Mouse (Mus musculus) lung, adult 2 months (tissue): ENCODE measurements around the gene Camkv. TPM values are rescaled to one million over a fixed set of nuclear protein-coding genes. Genes with fewer than 3 reads are reported as not detected.

ENCODE experiments used
- DNase-seq: peaks from one replicate; pipeline ENCODE4 v3.0.0; 2022
- H3K4me1 ChIP-seq: fragments of 200-500 bp; 2 replicates; pipeline ENCODE4 v1.6.1; 2011; ENCODE audit warnings: low read length; ENCODE audit not compliant: control insufficient read depth, insufficient read depth
- H3K4me3 ChIP-seq: fragments of 200-500 bp; replicated peaks from 2 replicates; pipeline ENCODE3; 2011; ENCODE audit warnings: low read depth, mild to moderate bottlenecking, control low read depth, low read length; ENCODE audit errors: extremely low read depth
- CTCF ChIP-seq: fragments of 200-500 bp; IDR thresholded peaks from 2 replicates; pipeline ENCODE4 v1.5.1; 2011; ENCODE audit warnings: mild to moderate bottlenecking, low read length, control low read depth; ENCODE audit not compliant: insufficient read depth
- POLR2A ChIP-seq: fragments of 200-500 bp; IDR thresholded peaks from 2 replicates; pipeline ENCODE4 v1.6.1; 2011; ENCODE audit warnings: low read depth, mild to moderate bottlenecking, control low read depth, low read length, borderline replicate concordance; ENCODE audit errors: extremely low read depth
- WGBS: fragments of 180-500 bp; shearing (Covaris S2); methylation state at CpG from one replicate; pipeline ENCODE4 v1.1.7; 2018; 5-methylcytosine and 5-hydroxymethylcytosine counted together
- polyA plus RNA-seq: library from polyadenylated mRNA; depleted of rRNA; stranded (reverse); fragments of >200 nt; gene quantifications from 2 replicates; pipeline ENCODE4 v1.2.3, GENCODE M21; 2012

The Camkv gene
- polyA plus RNA-seq, 1 experiment = 0.09 TPM

- Histone ChIP-seq H3K4me1 (peaks cover 13% of the 10 kb centered on the region), H3K4me3 (no peak overlapping the region)
- WGBS = 44% methylated on average over 8 of the region's 8 CpGs
- DNase-seq = no peak
- no peak for TF ChIP-seq CTCF
- no peak for TF ChIP-seq POLR2A
Observed at GRCm38 (mm10) chr9:107971690-107972541, 36.4 kb downstream of the Camkv start.

DNA sequence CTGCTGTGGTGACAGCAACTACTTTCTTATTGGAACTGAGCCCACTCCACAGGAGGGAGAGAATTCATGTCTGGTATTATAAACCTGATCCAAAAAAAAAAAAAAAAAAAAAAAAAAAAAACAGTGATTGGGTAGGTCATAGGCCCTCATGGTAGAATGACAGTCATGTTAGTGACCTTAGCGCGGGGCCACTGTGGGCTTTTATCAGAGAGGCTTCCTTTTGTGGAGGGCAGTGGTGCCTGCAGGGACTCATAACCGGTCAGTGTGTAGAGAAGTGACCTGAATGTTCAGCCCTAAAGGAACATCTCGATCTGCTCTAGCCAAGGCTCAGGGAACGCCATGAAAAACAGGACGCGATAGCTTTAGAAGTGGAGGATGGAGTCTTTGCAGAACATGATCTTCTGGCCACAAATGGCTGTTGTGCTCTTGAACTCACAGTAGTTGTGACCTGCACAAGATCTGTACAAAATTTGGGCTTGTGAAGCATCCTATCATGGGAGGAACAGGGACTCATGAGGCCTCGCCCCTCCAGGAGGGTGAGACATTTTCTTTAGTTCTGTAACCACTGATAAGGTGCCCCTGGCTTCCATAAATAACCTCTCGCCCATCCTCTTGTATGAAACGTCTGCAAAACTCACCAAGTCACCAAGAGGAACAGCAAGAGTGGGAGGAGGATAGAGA, 39.2 kb downstream of the Camkv start:
- H3K4me3 ChIP-seq = no peak overlapping the region
- 71% methylated on average over 10 of the region's 10 CpGs for WGBS
- H3K4me1 ChIP-seq = peaks cover 16% of the 10 kb centered on the region
- DNase-seq = no peak
- TF ChIP-seq CTCF (no peak), POLR2A (no peak)

GRCm38 (mm10) chr9:107975399-107976386, 40.2 kb downstream of the Camkv start, which contains the start of gene Uba7:
Uba7 (plus strand) TSS chr9:107975505.
- TF ChIP-seq CTCF = no peak
- peak; percentile 19; the same call in 1 of the 2 replicates for TF ChIP-seq POLR2A
- WGBS = 45% methylated on average over 12 of the region's 12 CpGs

GRCm38 (mm10) chr9:107978815-107979214, 43.3 kb downstream of the Camkv start:
- H3K4me1 ChIP-seq = peaks cover 39% of the 10 kb centered on the region
- 90% methylated on average over 12 of the region's 12 CpGs for WGBS
- DNase-seq = no peak

More at GRCm38 (mm10) chr9:107975399-107976386, 40.2 kb downstream of the Camkv start, which contains the start of gene Uba7:
- peak; percentile 58 for DNase-seq
- Histone ChIP-seq H3K4me1 (peaks cover 16% of the 10 kb centered on the region), H3K4me3 (peak within 1 kb of the TSS; percentile 89)

DNA sequence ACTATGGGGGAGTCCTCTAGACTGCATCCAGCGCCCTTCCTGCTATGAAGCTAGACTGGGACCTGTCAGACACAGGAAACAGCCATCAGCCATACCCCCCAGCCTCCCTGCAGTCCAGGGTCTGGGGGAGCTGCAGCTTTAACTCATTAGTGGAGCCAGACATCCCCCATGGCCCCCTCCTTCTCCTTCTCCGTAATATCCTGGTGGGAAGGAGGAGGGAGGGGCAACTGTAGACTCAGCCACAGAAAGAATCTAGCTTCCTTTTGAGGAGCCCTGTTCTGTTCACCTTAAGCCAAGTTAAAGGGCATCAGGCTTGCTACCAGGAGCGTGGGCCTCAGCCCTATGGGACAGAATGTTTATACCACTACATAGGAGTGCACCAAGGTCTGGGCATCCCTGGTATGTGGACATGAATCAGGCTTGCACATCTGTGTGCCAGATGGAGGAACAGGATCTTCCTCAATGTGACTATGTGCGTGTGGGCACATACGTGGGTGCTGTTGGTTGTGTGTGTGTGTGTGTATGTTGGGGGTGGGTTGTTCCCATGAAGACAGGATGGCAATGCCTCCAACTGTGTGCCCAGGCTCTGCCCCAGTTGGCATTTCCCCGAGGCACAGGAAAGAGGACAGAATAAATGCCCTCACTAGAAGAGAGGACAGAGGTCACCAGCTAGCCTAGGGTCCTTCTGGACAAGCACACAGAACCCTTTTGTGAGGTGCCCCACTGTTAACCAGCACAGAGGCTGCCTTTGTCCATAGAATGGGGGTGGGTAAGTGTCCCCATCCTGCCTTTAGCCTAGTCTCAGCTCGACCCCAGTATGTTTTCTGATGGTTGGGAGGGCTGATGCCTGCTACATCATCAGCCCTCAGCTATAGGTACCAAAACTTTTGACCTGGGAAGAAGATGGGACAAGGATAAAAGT, 46.5 kb downstream of the Camkv start:
- no peak for TF ChIP-seq CTCF
- no peak for TF ChIP-seq POLR2A
- H3K4me3 ChIP-seq = no peak overlapping the region
- H3K4me1 ChIP-seq = peaks cover 33% of the 10 kb centered on the region
- 23% methylated on average over 7 of the region's 7 CpGs for WGBS
- no peak for DNase-seq

More at GRCm38 (mm10) chr9:107978815-107979214, 43.3 kb downstream of the Camkv start:
- no peak for TF ChIP-seq POLR2A
- no peak for TF ChIP-seq CTCF
- H3K4me3 ChIP-seq = no peak overlapping the region

- TF ChIP-seq CTCF (no peak), POLR2A (peak; percentile 32; the same call in 1 of the 2 replicates)
- 27% methylated on average over 14 of the region's 14 CpGs for WGBS
- DNase-seq = peak; percentile 44
- peak within 1 kb of the TSS; percentile 14 for H3K4me3 ChIP-seq
- peaks cover 33% of the 10 kb centered on the region for H3K4me1 ChIP-seq
Observed at GRCm38 (mm10) chr9:107982681-107983346, 47.3 kb downstream of the Camkv start, which contains the start of gene Gm20661. Gm20661 (plus strand) TSS chr9:107983058.

DNA sequence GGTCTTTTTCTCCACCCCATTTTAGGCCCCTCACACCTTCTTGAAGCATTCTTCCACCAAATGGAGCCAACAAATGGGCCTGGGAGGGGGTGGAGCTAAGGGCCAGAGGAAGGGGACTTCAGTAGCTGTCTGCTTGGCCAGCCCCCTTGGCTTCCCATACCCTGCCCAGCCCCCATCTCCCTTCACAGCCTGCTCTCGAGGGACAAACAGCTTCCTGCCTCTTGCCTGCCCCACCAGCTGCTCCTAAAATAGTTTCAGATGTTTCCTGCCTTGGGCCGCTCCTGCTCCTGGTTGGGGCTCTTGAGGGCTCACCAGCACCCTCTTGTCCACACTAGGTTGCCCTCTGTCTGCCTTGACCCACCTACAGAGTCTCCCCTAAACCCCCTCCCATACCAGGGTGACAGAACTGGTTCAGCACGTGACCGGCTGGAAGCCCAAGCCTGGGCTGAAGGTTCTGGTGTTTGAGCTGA, 48.0 kb downstream of the Camkv start:
- peaks cover 30% of the 10 kb centered on the region for H3K4me1 ChIP-seq
- TF ChIP-seq POLR2A (peak; percentile 58; the same call in 1 of the 2 replicates), CTCF (no peak)
- peak overlapping the region; percentile 14 for H3K4me3 ChIP-seq
- 25% methylated on average over 4 of the region's 4 CpGs for WGBS
- no peak for DNase-seq
